Mouse (Mus musculus): Measurements from ENCODE around the gene Map3k14.

Gene Map3k14

DNA sequence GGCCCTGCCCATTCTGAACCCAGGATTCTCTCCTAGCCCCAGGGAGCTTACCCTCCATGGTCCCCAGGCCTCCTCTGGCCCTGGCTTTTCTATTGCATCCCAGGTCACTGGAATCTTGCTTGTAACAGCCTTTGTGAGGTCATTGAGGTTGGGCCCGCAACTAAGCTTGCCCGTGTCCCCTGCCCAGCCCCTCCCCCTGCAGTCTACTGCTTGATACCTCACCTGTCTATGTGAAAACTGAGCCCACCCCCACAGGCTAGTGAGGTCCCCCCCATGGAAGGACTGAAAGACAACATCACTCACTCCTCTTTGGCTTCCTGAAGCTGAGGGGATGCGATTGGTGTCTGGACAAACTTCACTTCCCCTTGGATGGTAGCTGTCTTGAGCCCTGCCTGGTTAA lies 58.8 kb downstream of the Map3k14 start, which contains the start of gene 1700023F06Rik:
TSS of gene 1700023F06Rik (minus strand) at position 101 of the 400 bp plus-strand sequence.
- DNase-seq (ENCODE audit: low read depth) = no peak

DNA sequence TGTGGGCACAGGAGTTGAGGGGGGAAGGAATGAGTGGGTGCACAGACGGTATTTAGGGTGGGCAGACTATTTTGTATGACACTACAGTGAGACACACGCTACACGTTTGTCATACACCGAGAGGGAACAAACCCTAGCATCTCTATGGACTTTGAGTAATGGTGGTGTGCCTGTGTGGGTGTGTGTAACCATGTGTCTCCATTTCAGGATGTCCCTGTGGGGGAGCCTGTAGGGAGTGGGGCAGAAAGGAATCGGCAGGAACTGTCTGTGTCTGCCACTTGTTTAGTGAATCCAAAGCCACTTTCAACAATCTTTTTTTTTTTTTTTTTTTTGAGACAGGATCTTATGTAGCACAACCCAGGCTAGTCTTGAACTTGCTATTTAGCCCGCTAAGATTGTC lies 61.1 kb downstream of the Map3k14 start:
- DNase-seq (ENCODE audit: low read depth) = no peak

DNA sequence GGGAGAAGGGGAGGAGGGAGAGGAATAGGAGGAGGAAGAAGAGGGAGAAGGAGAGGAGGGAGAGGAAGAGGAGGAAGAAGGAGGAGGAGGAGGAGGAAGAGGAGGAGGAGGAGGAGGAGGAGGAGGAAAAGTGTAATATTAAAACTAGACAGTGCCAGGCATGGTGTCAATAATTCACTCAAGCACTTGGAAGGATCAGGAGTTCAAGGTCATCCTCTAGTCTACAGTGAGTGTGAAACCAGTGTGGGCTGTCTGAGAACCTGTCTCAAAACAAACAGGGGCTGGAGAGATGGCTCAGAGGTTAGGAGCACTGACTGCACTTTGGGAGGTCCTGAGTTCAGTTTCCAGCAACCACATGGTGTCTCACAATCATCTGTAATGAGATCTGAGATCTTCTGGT lies 64.9 kb downstream of the Map3k14 start:
- no peak for DNase-seq (ENCODE audit: low read depth)

DNA sequence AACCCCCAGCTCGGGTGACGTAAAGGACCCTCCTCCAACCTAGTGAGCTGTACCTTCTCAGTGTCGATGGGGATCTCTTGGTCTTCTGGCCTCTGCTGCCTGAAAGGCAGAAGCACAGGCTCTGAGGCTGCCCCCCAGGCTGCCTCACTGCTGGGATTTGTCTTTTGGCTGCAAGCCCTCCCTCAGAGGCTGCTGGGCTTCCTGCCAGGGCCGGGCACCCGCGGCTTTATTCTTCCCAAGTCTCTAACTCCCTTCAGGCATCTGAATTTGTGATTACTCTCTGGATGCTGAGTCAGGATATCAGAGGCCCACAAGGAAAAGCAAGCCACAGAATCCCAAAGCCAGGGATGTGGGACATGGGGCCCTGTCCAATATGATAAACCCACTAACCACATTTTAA lies 65.6 kb downstream of the Map3k14 start:
- DNase-seq (ENCODE audit: low read depth) = peak; percentile 94

DNA sequence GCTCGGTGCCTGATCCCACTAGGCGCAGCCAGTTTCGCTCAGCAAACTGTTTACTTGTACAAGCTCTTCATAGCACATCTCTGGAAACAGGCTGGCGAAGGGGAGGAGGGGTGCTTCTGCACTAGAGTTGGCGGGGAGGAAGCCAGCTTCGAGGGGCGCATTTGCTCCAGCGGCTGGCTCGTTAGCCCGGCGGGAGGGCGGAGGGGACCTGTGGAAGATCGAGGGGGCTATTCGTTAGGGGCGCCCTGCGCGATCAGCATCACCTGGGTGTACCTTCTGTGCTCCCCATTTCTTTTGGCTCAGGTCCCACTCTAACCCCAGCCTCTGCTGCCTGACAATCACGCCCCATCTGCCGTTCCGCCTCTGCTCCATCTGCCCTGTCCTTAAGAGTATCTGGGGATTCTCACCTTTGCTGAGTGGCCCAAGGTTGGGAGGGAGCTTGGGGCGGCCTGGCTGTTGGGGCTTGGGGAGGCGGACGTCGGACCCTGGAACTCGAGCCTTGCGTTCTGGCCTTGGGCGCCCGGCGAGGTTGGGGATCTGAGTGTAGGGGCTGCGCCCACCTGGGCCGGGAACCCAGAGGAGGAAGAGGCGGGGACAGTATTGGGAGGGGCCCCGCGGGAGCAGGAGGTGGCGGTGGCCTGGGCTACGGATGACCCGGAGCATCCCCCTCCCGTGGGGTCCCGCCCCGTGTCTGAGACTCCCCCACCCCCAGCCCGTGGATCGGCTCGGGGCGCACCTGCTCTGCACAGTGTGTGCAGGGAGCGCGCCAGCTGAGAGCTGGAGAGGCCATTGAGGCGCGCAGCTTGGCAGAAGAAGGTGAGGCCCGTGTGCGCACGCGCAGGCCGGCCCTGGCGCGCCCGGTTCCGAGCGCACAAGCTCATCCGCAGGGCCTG lies 68.1 kb downstream of the Map3k14 start:
- no peak for DNase-seq (ENCODE audit: low read depth)

DNA sequence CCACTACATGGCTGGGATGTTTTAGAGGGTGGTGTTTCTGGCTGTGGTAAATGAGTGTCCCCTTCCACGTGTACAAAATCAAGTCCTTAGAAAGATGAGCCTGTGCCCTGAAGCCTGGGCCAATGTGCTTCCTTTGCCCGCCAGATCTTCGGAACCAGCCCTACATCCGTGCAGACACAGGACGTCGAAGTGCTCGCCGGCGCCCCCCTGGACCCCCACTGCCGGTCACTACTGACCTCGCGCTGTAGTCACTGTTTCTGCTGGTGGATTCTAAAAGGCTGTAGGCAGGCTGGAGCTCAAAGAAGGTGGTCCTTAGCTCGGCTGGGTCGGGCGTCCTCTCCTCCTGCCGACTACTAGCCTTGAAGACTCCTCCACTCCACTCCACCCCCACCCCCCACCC lies 68.9 kb downstream of the Map3k14 start:
- DNase-seq (ENCODE audit: low read depth) = no peak

DNA sequence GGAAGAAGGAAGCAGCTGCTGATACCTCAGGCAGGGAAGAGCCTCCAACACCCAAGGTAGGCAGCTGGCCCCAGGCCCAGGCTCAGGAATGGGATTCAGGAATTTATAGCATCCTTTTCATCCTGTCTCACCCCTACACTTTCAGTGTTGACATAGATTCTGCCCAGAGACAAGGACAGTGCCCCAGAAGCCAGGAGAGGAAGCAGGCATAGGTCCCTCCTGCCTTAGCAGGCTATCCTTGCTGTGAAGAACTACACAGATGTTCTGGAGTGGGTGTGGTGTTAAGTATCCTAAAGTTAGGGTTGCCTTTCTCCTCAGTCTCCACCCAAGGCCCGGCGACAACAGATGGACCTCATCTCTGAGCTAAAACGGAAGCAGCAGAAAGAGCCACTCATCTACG lies 69.9 kb downstream of the Map3k14 start:
- no peak for DNase-seq (ENCODE audit: low read depth)

DNA sequence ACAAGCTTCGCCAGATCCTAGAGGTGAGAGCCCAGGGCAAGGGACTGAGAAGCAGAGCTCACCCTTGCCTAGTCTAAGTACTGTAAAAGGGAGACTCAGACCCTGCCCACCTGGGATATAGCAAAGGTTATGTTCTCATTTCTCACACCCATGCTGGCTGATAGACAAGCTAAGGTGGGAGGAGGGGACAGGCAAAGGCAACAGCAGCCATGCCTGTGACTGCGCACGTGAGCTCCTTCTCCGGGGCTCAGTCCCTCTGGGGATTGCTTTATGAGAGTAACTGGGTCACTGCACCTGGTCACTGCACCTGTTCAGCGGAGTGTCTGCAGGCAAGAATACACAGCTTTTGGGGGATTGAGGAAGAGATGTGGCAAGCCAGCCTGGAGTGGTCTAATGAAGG lies 71.6 kb downstream of the Map3k14 start:
- DNase-seq (ENCODE audit: low read depth) = no peak

DNA sequence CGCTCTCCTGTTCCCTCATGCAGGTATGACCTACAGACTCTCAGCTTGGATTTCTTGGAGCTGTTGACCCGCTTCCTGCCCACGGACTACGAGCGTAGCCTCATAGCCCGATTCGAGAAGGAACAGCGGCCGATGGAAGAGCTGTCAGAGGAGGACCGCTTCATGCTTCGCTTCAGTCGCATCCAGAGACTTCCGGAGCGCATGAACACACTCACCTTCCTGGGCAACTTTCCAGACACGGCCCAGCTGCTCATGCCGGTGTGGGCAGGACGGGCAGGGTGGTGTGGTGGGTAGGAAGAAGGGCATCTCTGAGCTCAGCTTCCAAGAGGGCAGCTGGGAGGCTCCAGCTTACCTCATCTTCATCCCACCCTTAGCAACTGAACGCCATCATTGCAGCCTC lies 72.0 kb downstream of the Map3k14 start:
- DNase-seq (ENCODE audit: low read depth) = no peak

DNA sequence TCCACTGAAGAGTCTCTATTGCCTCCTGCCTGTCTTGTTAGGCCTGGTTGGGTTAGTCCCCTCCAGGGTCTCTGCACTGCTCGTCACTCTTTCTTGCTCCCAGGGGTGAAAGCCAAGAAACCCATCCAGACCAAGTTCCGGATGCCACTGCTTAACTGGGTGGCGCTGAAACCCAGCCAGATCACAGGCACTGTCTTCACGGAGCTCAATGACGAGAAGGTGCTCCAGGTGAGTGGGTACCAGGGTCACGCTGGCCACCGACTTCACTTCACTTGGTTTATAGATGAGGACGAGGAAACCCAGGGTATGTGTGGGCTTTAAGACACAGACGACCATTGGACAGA lies 73.5 kb downstream of the Map3k14 start:
- DNase-seq (ENCODE audit: low read depth) = no peak

DNA sequence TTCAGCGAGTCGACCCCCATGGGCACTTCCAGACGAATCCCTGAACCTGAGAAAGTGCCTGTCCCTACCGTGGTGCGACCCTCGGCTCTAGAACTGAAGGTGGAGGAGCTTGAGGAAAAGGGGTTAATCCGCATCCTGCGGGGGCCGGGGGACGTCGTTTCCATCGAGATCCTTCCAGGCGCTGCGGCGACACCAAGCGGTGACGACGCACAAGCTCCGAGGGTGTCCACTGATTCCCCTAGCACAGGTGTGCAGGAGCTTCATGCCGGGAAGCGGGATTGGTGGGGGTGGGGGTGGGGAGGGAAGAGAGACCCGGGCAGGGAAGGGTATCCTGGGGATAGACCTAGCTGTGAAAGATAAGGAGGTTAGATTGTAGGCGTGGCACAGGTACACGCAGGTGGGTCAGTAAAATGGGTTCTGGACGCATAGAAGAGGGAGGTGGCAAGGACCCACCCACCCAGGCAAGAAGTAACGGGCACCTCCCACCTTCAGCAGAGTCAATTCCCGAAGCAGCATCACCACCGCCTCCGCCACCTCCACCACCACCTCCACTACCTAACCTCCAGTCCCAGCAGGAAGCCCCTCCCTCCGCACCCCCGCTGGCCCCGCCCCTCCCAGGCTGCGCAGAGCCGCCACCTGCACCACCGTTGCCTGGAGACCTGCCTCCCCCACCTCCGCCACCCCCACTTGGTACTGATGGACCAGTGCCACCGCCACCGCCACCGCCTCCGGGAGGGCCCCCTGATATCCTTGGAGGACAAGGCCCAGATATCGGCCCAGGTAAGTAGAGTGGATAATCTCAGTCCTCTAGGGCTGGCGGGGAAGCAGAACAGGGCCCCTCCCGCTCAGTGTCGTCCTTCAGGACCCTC lies 74.1 kb downstream of the Map3k14 start:
- DNase-seq (ENCODE audit: low read depth) = no peak

DNA sequence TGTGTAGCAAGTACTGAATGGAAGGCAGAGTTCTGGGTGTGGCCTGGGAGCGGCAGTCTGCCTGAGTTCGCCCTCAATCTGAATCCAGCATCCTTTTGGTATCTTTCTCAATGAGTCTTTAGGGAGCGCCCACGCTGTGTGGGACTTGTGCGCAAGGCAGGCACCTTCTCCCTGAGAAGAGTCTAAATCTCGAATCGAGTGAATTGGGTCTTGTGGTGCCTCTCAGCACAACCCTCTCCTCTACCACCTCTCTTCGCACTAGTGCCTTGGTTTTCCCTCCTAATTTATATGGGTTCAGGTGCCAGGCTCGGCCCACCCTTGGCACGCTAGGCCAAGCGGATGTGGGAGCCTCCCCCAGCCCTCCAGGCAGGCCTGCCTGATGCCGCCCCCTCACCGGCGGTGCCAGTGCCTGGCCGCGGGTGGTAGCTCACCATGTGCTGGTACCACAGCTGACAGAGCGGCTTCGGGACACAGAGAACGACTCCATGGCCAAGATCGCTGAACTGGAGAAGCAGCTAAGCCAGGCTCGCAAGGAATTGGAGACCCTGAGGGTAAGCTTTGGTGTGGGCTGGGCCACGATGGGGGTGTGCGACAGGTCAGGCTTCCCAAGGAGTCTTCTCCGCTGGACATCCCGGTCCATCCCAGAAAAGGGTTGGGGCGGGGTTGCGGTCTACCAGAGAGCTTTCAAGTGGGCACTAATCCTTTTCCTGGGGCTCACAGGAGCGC lies 74.9 kb downstream of the Map3k14 start:
- no peak for DNase-seq (ENCODE audit: low read depth)

DNA sequence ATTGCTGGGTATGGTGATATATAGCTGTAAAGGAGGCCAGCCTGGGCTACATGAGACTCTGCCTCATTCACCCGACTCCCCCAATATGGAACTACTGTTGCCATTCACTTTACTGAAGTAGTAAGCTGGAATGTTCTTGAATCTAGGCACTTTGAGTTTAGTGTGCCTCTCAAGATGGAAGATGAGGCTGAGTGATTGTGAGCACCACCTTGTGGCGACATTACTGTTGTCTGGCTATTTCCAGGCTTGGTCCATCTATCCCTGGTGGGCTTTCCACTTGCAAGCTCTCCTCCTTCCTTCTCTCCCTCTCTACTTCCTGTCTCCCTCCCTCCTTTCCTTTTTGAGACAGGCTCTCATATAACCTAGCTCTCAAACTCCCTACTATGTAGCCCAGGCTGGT lies 82.4 kb downstream of the Map3k14 start:
- peak; percentile 74 for DNase-seq (ENCODE audit: low read depth)

DNA sequence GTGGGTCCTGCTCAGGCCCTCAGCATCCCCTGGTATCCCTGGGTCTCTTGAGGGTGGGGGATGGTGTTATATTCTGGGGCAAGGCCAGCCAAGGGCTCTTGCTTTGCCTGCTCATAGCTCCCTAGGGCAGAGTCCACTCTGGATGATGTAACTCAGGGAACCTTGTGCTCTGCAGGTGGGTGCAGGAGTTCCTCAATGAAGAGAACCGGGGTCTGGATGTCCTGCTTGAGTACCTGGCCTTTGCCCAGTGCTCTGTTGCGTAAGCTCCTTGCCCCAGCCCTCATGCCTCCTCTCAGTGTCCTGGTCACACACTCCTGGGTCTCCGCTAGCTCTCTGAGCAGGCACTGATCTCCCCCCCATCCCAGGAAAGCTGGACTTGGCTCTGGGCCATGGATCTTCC lies 85.4 kb downstream of the Map3k14 start:
- DNase-seq (ENCODE audit: low read depth) = no peak

DNA sequence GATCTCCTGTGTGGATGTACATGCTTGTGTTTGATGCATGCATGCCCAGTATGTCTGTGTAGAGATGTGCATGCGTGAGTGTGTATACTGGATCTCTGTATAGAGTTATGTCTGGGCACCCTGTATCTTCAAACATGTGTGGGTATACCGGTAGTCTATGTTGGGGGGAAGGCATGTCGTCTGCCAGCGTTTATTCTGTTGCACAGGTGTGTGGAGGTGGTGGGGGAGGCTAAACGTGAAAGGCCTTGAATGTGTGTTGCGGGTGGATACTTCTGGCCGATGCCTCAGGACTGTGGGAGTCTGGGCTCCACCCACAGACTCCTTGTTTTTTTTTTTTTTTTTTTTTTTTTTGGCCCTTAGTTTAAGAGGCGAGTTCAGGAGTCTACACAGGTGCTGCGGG lies 85.9 kb downstream of the Map3k14 start:
- DNase-seq (ENCODE audit: low read depth) = no peak

DNA sequence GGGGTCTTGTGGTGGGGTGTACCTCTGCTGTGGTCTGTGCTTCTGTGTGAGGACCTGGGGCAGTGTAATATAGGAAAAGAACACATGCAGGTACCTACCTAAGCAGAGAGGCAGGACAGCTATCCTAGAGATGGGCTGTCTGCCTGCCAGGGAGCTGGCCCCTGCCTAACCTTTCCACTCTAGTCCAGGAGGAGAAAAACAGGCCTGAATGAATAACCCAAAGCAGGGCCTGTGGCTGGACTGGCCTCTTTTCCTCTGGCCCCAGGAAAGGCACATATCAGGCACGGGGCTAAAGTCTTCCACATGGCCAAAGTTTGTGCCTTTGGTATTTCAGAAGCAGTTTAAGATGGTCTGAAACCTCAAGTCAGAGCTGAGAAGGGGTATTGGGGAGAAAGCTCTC lies 86.8 kb downstream of the Map3k14 start:
- DNase-seq (ENCODE audit: low read depth) = no peak

DNA sequence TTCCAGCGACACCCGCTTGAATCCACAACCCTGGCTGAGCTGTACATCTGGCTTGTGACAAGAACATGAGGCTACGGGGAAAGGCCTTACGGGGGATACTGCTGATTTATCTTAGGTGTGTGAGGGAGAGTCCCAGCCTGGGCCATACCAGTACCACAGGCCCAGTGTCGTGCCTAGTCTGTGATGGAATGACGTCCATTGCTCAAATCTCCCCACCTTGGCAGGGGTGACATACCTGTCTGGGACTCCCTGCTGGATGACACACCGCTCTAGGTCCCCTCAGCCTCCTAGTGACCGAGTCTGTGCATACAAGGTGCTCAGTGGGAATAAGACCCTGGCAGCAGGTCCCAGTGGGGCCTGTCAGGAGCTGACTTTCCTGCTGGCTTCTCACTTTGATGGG lies 88.5 kb downstream of the Map3k14 start:
- no peak for DNase-seq (ENCODE audit: low read depth)

DNA sequence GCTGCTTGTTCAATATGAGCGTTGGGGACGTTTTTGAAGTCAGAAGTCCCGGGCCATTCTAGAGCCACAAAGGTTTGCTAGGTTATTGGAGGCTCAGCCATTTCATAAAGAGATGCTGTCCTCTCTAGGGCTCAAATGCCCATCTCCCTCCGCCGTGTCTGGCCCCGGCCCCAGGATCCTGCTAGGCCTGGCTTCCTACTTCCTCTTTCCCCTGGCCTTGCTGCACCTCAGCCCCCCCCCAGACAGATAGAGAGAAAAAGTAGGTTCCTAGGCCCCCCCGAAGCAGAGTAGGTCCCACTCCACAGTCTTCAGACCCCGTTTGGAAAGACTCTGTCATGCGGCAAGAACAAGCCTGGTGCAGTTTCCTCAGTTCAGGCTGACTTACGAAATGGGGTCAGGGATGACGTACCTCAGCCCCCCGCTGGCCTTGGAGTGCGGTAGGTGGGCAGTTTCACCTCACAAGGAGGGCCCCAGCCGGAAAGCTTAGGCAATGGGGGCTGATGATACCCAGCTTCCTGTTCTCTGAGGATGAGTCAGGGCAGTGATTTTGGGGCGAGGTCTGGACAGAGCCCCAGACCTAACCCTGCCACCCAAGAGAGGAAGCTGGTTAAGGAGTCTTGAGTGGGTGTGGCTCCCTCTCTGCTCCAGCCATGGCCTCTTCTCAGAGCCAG lies 89.3 kb downstream of the Map3k14 start:
- DNase-seq (ENCODE audit: low read depth) = no peak

DNA sequence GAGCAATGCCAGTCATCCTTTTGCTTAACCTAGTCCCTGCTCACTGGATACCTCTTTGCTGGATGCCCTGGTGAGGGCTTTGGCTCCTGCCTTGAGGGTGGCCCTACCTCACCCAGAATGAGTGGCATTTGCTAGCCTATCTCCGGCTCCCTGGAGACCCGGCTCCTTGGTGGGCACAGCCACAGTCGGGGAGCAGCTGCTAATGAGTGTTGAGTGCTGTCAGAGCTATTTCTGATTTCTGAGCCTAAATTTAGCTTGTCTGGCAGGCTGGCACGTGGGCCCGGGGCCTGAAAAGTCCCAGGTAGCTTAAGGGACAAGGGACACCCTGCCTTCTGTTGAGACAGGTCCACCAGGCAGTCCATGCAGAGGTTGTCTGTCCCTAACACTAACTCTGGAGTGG lies 90.1 kb downstream of the Map3k14 start:
- no peak for DNase-seq (ENCODE audit: low read depth)

DNA sequence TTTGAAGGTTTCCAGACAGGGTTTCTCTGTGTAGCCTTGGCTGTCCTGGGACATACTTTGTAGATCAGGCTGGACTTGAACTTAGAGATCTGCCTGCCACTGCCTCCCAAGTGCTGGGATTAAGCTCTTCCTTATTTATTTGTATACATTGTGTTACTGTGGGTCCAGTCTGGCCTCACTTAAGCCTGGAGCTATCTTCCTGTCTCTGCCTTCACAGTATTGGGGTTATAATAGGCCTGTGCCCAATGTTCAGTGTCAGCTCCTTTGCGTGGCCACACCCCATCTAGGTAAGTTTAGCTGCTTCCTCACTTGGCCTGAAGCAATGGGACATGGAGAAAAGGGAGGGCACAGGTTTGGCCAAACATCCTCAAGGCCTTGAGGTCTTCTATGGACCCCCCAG lies 90.8 kb downstream of the Map3k14 start:
- no peak for DNase-seq (ENCODE audit: low read depth)

DNA sequence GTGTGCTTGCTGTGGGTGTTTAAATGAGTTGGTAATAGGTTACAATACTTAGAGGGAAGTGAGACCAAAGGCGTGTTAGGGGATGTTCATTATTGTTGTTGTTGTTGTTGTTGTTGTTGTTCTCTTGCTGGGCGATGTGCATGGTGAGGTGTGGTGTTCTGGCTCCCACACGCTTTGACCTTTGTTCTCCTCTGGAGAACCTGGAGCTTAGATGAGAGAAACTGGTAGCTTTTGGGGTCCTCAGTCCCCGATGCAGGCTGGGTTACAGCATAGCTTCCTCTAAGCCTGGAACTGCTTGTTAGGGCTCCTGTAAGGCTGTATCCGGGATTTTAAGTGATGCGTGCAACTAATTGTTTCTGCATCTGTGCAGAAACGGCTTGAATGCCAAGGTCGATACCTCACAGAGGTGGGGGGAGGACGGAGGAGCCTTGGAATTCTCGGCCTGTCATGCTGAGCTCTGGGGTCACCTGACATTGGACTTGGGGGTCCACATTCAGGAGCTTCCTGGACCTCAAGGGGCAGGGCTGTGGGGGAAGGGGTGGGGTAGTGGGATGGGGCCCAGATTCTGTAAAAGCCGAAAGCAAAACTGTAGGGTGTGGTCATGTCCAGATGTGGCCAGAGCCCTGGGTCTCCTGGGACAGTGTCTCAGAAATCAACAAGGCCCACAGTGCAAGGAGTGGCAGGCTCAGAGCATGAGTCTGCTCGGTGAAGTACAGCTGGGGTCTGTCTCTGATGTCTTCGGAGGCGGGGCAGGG lies 91.4 kb downstream of the Map3k14 start:
- DNase-seq (ENCODE audit: low read depth) = peak; percentile 46
